Mouse (Mus musculus) liver, adult 2 months (tissue): Measurements from ENCODE around the gene Ppard. TPM values are rescaled to one million over a fixed set of nuclear protein-coding genes. Genes with fewer than 3 reads are reported as not detected.
A peak's percentile ranks its signal among the peaks of the same experiment; 100 is the strongest.

Source experiments
- DNase-seq: peaks from one replicate; pipeline ENCODE4 v3.0.0-alpha.2; 2011; ENCODE audit warnings: low read depth, low spot score; ENCODE audit errors: extremely low read depth
- H3K27ac ChIP-seq: fragments of 200-500 bp; replicated peaks from 2 replicates; pipeline ENCODE4 v1.5.1; 2012; ENCODE audit warnings: low read depth, mild to moderate bottlenecking, control low read depth, inconsistent platforms, low read length; ENCODE audit not compliant: insufficient read depth
- H3K27me3 ChIP-seq: fragments of 200-500 bp; 2 replicates; pipeline ENCODE4 v1.6.1; 2012; ENCODE audit warnings: mild to moderate bottlenecking, moderate library complexity, low read length, inconsistent platforms; ENCODE audit not compliant: control insufficient read depth, insufficient read depth
- H3K36me3 ChIP-seq: fragments of 200-500 bp; 2 replicates; pipeline ENCODE4 v1.6.1; 2012; ENCODE audit warnings: low read length, inconsistent platforms; ENCODE audit not compliant: control insufficient read depth, insufficient read depth
- H3K4me1 ChIP-seq: fragments of 200-500 bp; 2 replicates; pipeline ENCODE4 v1.6.1; 2011; ENCODE audit warnings: low read length; ENCODE audit not compliant: control insufficient read depth, insufficient read depth
- H3K4me3 ChIP-seq: fragments of 200-500 bp; 2 replicates; pipeline ENCODE4 v1.5.1; 2011; ENCODE audit warnings: low read depth, mild to moderate bottlenecking, control low read depth, low read length, moderate library complexity; ENCODE audit not compliant: insufficient read depth
- H3K79me2 ChIP-seq: fragments of 200-500 bp; 2 replicates; pipeline ENCODE4 v1.6.1; 2012; ENCODE audit warnings: inconsistent platforms, mild to moderate bottlenecking, low read length, moderate library complexity; ENCODE audit not compliant: control insufficient read depth, insufficient read depth
- H3K9ac ChIP-seq: fragments of 200-500 bp; 2 replicates; pipeline ENCODE4 v1.6.1; 2012; ENCODE audit warnings: low read depth, mild to moderate bottlenecking, control low read depth, inconsistent platforms, low read length
- CTCF ChIP-seq: fragments of 200-500 bp; IDR thresholded peaks from 2 replicates; pipeline ENCODE4 v1.5.1; 2011; ENCODE audit warnings: low read depth, low read length, control low read depth
- POLR2A ChIP-seq: fragments of 200-500 bp; IDR thresholded peaks from 2 replicates; pipeline ENCODE4 v1.6.1; 2011; ENCODE audit warnings: low read length, control low read depth; ENCODE audit not compliant: insufficient read depth; ENCODE audit errors: extremely low read depth
- WGBS: fragments of 180-500 bp; shearing (Covaris S2); methylation state at CpG from one replicate; pipeline ENCODE4 v1.1.7; 2018; 5-methylcytosine and 5-hydroxymethylcytosine counted together
- polyA plus RNA-seq: library from polyadenylated mRNA; depleted of rRNA; stranded (reverse); fragments of >200 nt; gene quantifications from 2 replicates; pipeline ENCODE4 v1.2.3, GENCODE M21; 2012
- total RNA-seq: library from RNA; depleted of rRNA; stranded (reverse); fragments of >200 nt; gene quantifications from 2 replicates; pipeline ENCODE4 v1.2.3, GENCODE M21; 2014

Gene Ppard
- total and polyA plus RNA-seq, 2 experiments = 3.0 to 9.7 TPM

GRCm38 (mm10) chr17:28230486-28230885 lies 2.0 kb upstream of the Ppard start:
- peaks cover 13% of the 10 kb centered on the region for H3K4me1 ChIP-seq
- H3K36me3 ChIP-seq = no peaks in the 10 kb centered on the region
- no peak overlapping the region for H3K4me3 ChIP-seq
- no peak for TF ChIP-seq POLR2A
- no peak for TF ChIP-seq CTCF
- H3K27me3 ChIP-seq = no peaks in the 10 kb centered on the region
- 82% methylated on average over 6 of the region's 6 CpGs for WGBS
- no peak overlapping the region for H3K27ac ChIP-seq
- H3K79me2 ChIP-seq = peaks cover 8% of the 10 kb centered on the region; the same call in 1 of the 2 replicates
- DNase-seq = no peak
- no peak overlapping the region for H3K9ac ChIP-seq

GRCm38 (mm10) chr17:28231026-28231736 lies 1.3 kb upstream of the Ppard start:
- no peak for DNase-seq
- no peaks in the 10 kb centered on the region for H3K36me3 ChIP-seq
- WGBS = 87% methylated on average over 18 of the region's 18 CpGs
- peaks cover 8% of the 10 kb centered on the region; the same call in 1 of the 2 replicates for H3K79me2 ChIP-seq
- TF ChIP-seq POLR2A (no peak), CTCF (no peak)
- H3K27me3 ChIP-seq = no peaks in the 10 kb centered on the region
- no peak overlapping the region for H3K4me3 ChIP-seq
- H3K9ac ChIP-seq = no peak overlapping the region
- H3K27ac ChIP-seq = no peak overlapping the region
- peaks cover 19% of the 10 kb centered on the region for H3K4me1 ChIP-seq

- H3K27me3 ChIP-seq = no peaks in the 10 kb centered on the region
- no peaks in the 10 kb centered on the region for H3K36me3 ChIP-seq
- H3K79me2 ChIP-seq = peaks cover 12% of the 10 kb centered on the region; the same call in 1 of the 2 replicates
- H3K4me1 ChIP-seq = peaks cover 32% of the 10 kb centered on the region
- peak overlapping the region; percentile 79 for H3K27ac ChIP-seq
- TF ChIP-seq CTCF = no peak
- no peak for TF ChIP-seq POLR2A
- peak; percentile 29 for DNase-seq
- under 1% methylated on average over 16 of the region's 17 CpGs for WGBS
- H3K4me3 ChIP-seq = peak overlapping the region; percentile 76
- H3K9ac ChIP-seq = peak overlapping the region; percentile 92
Measured at GRCm38 (mm10) chr17:28233091-28233731, 711 bp downstream of the Ppard start.

- no peak overlapping the region for H3K27ac ChIP-seq
- peaks cover 17% of the 10 kb centered on the region; the same call in 1 of the 2 replicates for H3K79me2 ChIP-seq
- no peaks in the 10 kb centered on the region for H3K36me3 ChIP-seq
- peaks cover 32% of the 10 kb centered on the region for H3K4me1 ChIP-seq
- no peaks in the 10 kb centered on the region for H3K27me3 ChIP-seq
- no peak for TF ChIP-seq POLR2A
- TF ChIP-seq CTCF = no peak
- DNase-seq = peak; percentile 33
- H3K4me3 ChIP-seq = no peak overlapping the region
- WGBS = 49% methylated on average over 5 of the region's 5 CpGs
- no peak overlapping the region for H3K9ac ChIP-seq
Measured at GRCm38 (mm10) chr17:28234641-28235040, 2.1 kb downstream of the Ppard start.

GRCm38 (mm10) chr17:28235982-28236635 lies 3.6 kb downstream of the Ppard start:
- Histone ChIP-seq H3K36me3 (no peaks in the 10 kb centered on the region), H3K4me3 (no peak overlapping the region), H3K9ac (peak overlapping the region; percentile 9; the same call in 1 of the 2 replicates), H3K4me1 (peaks cover 34% of the 10 kb centered on the region), H3K27ac (peak overlapping the region; percentile 66), H3K79me2 (peaks cover 17% of the 10 kb centered on the region; the same call in 1 of the 2 replicates), H3K27me3 (no peaks in the 10 kb centered on the region)
- TF ChIP-seq CTCF (no peak), POLR2A (no peak)
- DNase-seq = peak; percentile 95
- 26% methylated on average over 7 of the region's 7 CpGs for WGBS
